19 mouse cellular contexts compared by ENCODE assay signal in the genomic region with DNA sequence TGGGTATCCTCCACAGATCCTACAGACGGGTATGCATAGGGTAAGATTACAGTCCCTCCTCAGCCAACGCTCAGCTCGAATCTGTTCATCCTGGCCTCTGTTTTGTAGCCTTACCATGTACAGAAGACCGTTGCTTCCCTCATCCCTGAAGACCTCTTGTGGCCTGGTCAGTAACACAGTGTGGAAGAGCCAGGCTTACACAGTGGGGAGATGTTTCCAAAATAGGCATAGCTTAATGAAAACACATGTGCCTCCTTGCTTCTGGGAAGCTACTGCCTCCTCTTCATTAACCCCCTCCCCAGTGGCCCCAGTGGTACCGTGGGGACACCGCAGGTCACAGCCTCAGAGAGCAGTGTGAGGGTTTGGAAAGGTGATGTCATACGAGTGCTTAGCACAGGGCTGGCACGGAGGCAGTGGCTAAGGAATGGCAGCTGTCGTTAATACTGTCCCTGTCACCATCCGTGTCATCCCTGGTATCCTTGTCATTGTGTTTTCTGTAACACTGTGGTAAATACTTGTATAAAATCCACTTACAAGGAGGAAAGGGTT.
"Had no signal": no experiment of that assay in that cellular context is flagged by ENCODE, and none has a peak within 500 bp of the region (broad histone marks: within the 10 kb centered on the region; RNA-seq: fewer than 3 reads in every experiment).

No protein-coding gene starts in this region.

- H3K27me3 ChIP-seq: limb, embryonic 12.5 days; limb, embryonic 15.5 days; liver, embryonic 12.5 days; liver, embryonic 15.5 days; lung, embryonic 15.5 days; neural tube, embryonic 12.5 days; neural tube, embryonic 15.5 days had no signal

- ATAC-seq: liver, embryonic 12.5 days had no signal

- H3K4me2 ChIP-seq: limb, embryonic 12.5 days; limb, embryonic 15.5 days; liver, embryonic 12.5 days; liver, embryonic 15.5 days; lung, embryonic 15.5 days; neural tube, embryonic 12.5 days; neural tube, embryonic 15.5 days had no signal

- H3K4me1 ChIP-seq: limb, embryonic 12.5 days; limb, embryonic 15.5 days; liver, embryonic 12.5 days; liver, embryonic 15.5 days; neural tube, embryonic 12.5 days; neural tube, embryonic 15.5 days had no signal

- H3K36me3 ChIP-seq: limb, embryonic 12.5 days; limb, embryonic 15.5 days; liver, embryonic 12.5 days; liver, embryonic 15.5 days; lung, embryonic 15.5 days; midbrain, embryonic 10.5 days; neural tube, embryonic 12.5 days; neural tube, embryonic 15.5 days had no signal

- H3K4me3 ChIP-seq: limb, embryonic 12.5 days; limb, embryonic 15.5 days; liver, embryonic 12.5 days; liver, embryonic 15.5 days; lung, embryonic 15.5 days; megakaryocyte, embryonic 14.5 days; midbrain, embryonic 10.5 days; neural tube, embryonic 12.5 days; neural tube, embryonic 15.5 days had no signal

- H3K9me3 ChIP-seq: limb, embryonic 12.5 days; limb, embryonic 15.5 days; liver, embryonic 12.5 days; liver, embryonic 15.5 days; lung, embryonic 15.5 days; megakaryocyte, embryonic 14.5 days; midbrain, embryonic 10.5 days; neural tube, embryonic 12.5 days; neural tube, embryonic 15.5 days had no signal

- H3K27ac ChIP-seq: limb, embryonic 12.5 days; limb, embryonic 15.5 days; liver, embryonic 12.5 days; liver, embryonic 15.5 days; lung, embryonic 15.5 days; midbrain, embryonic 10.5 days; neural tube, embryonic 12.5 days; neural tube, embryonic 15.5 days had no signal

- DNase-seq: kidney, adult 11 months; kidney, adult 9 months; kidney, postnatal 10 days; kidney, postnatal 36 days; left cerebral cortex, postnatal 4 days; lung, adult 18-20 months; lung, postnatal 10 days; lung, postnatal 36 days; midbrain, embryonic 14.5 days; thymus, postnatal 25 days had no signal

- H3K9ac ChIP-seq: limb, embryonic 12.5 days; limb, embryonic 15.5 days; liver, embryonic 12.5 days; liver, embryonic 15.5 days; lung, embryonic 15.5 days; neural tube, embryonic 12.5 days; neural tube, embryonic 15.5 days had no signal
